ENCODE assay signal across 9 mouse cellular contexts in the genomic region with DNA sequence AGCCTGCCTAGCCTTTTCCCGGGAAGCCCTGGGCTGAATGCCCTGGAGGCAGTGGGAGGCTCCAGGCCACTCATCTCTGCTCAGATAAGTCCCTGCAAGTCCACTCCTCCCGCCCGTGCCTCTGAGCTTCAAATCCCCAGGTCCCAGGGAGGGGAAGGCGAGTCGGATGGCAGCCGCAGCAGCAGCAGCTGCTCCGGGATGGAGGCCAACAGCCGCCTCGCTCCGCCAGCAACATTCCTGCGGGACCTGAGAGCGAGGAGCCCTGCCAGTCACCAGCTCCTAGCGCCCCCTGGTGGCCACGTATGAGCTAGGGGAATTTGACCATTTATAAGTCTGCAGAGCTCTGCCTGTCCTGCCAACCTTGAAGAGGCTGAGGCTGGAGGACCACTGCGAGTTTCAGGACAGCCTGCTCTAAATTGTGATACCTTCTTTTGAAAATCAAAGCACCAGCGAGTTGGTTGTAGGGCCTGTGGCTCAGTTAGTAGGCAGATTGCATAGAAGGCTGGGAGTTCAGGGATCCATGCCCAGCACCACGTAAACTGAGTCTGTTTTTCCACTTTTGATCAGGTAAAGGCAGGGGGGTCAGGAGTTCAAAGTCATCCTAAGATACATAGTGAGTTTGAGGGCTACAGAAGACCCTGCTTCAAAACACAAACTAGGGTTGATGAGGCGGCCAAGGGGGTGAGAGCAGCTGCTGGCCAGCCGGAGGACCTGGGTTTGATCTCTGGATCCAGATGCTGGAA. TPM values are rescaled to one million over a fixed set of nuclear protein-coding genes. Genes with fewer than 3 reads are reported as not detected.
DNase-seq lines count a peak whose midpoint lies in the region; ATAC-seq and TF ChIP-seq lines count a peak whose summit lies in the region.
"Had no signal": no experiment of that assay in that cellular context is flagged by ENCODE, and none has a peak within 500 bp of the region (broad histone marks: within the 10 kb centered on the region; RNA-seq: fewer than 3 reads in every experiment).

No protein-coding gene starts in this region.

- TF ChIP-seq EP300 in stomach, postnatal 0 days (optimal IDR thresholded peaks at IDR 0.05), result no peak

- H3K4me3 ChIP-seq in heart, embryonic 13.5 days, result no peak overlapping the region
- no peak overlapping the region for H3K4me3 ChIP-seq in liver, embryonic 13.5 days (replicated peaks)
- no peak overlapping the region for H3K4me3 ChIP-seq in neural tube, embryonic 12.5 days
- no peak overlapping the region for H3K4me3 ChIP-seq in stomach, postnatal 0 days (ENCODE audit: low read depth, low read length)

- H3K4me1 ChIP-seq in heart, embryonic 13.5 days, result peaks cover 7% of the 10 kb centered on the region
- no peaks in the 10 kb centered on the region for H3K4me1 ChIP-seq in liver, embryonic 13.5 days (replicated peaks)
- peaks cover 6% of the 10 kb centered on the region; the same call in 1 of the 2 replicates for H3K4me1 ChIP-seq in neural tube, embryonic 12.5 days
- peaks cover 3% of the 10 kb centered on the region; the same call in 1 of the 2 replicates for H3K4me1 ChIP-seq in stomach, postnatal 0 days (replicated peaks; ENCODE audit: control insufficient read depth, insufficient read depth)

- DNase-seq in CD8-positive naive resting alpha-beta T cell, adult 2 months (ENCODE audit: low read depth in 2 of 2, low spot score in 2 of 2), result peak; percentile 50 to 65
- DNase-seq in c-Kit-negative CD71-positive TER-119-positive erythroid progenitor cells, embryonic 14.5 days (ENCODE audit: low read depth, low spot score), result peak; percentile 51
- DNase-seq in fibroblast of lung, adult 2 months (ENCODE audit: low read depth), result peak; percentile 97
- peak; percentile 98 for DNase-seq in kidney, postnatal 10 days
- peak; percentile 50 for DNase-seq in liver, embryonic 13.5 days
- peak; percentile 93 for DNase-seq in stomach, postnatal 0 days (ENCODE audit: low spot score)

- peaks cover 43% of the 10 kb centered on the region for H3K27me3 ChIP-seq in heart, embryonic 13.5 days (replicated peaks)
- H3K27me3 ChIP-seq in liver, embryonic 13.5 days, result peaks cover 20% of the 10 kb centered on the region; the same call in 1 of the 2 replicates
- no peaks in the 10 kb centered on the region; the same call in 1 of the 2 replicates for H3K27me3 ChIP-seq in neural tube, embryonic 12.5 days (replicated peaks)
- no peaks in the 10 kb centered on the region for H3K27me3 ChIP-seq in stomach, postnatal 0 days (ENCODE audit: control insufficient read depth, insufficient read depth, low read length)

- TF ChIP-seq CTCF in stomach, postnatal 0 days (IDR thresholded peaks at IDR 0.05; ENCODE audit: low read depth), result peak; percentile 99

- ATAC-seq in heart, embryonic 13.5 days (ENCODE audit: extremely low read depth, insufficient number of reproducible peaks, low FRiP score, low TSS enrichment), result no peak; the same call in none of the 2 replicates
- ATAC-seq in liver, embryonic 13.5 days (ENCODE audit: low read depth), result peak; percentile 47; the same call in 1 of the 2 replicates
- peak; percentile 90 for ATAC-seq in neural tube, embryonic 12.5 days (ENCODE audit: low FRiP score, low read depth)
- peak; percentile 90 for ATAC-seq in stomach, postnatal 0 days (ENCODE audit: low FRiP score, low TSS enrichment)

- H3K4me2 ChIP-seq in heart, embryonic 13.5 days, result 0 out of 2 replicates have a peak overlapping the region, but pooled peaks have one; percentile 18
- no peak overlapping the region for H3K4me2 ChIP-seq in liver, embryonic 13.5 days
- peak overlapping the region; percentile 45 for H3K4me2 ChIP-seq in neural tube, embryonic 12.5 days (replicated peaks)
- H3K4me2 ChIP-seq in stomach, postnatal 0 days (replicated peaks; ENCODE audit: low read depth), result no peak overlapping the region

- no peaks in the 10 kb centered on the region for H3K36me3 ChIP-seq in heart, embryonic 13.5 days
- no peaks in the 10 kb centered on the region for H3K36me3 ChIP-seq in liver, embryonic 13.5 days
- H3K36me3 ChIP-seq in neural tube, embryonic 12.5 days, result no peaks in the 10 kb centered on the region
- H3K36me3 ChIP-seq in stomach, postnatal 0 days (ENCODE audit: control insufficient read depth, insufficient read depth, low read length), result no peaks in the 10 kb centered on the region

- H3K9me3 ChIP-seq in heart, embryonic 13.5 days, result no peaks in the 10 kb centered on the region
- no peaks in the 10 kb centered on the region for H3K9me3 ChIP-seq in liver, embryonic 13.5 days (replicated peaks)
- no peaks in the 10 kb centered on the region for H3K9me3 ChIP-seq in neural tube, embryonic 12.5 days
- no peaks in the 10 kb centered on the region for H3K9me3 ChIP-seq in stomach, postnatal 0 days (ENCODE audit: control insufficient read depth, low read length)

- no peak overlapping the region for H3K9ac ChIP-seq in heart, embryonic 13.5 days
- no peak overlapping the region for H3K9ac ChIP-seq in liver, embryonic 13.5 days
- peak overlapping the region; percentile 49; the same call in 1 of the 2 replicates for H3K9ac ChIP-seq in neural tube, embryonic 12.5 days
- H3K9ac ChIP-seq in stomach, postnatal 0 days (ENCODE audit: low read length), result no peak overlapping the region

- 13% methylated on average over 19 of the region's 19 CpGs for WGBS in heart, embryonic 13.5 days
- 17% methylated on average over 19 of the region's 19 CpGs for WGBS in liver, embryonic 13.5 days (ENCODE audit: insufficient replicate concordance)
- WGBS in neural tube, embryonic 12.5 days, result 17% methylated on average over 19 of the region's 19 CpGs
- WGBS in stomach, postnatal 0 days, result 14% methylated on average over 19 of the region's 19 CpGs

- no peak overlapping the region for H3K27ac ChIP-seq in heart, embryonic 13.5 days (replicated peaks)
- H3K27ac ChIP-seq in liver, embryonic 13.5 days, result no peak overlapping the region
- H3K27ac ChIP-seq in neural tube, embryonic 12.5 days, result no peak overlapping the region
- H3K27ac ChIP-seq in stomach, postnatal 0 days (replicated peaks), result no peak overlapping the region
- H3K27ac ChIP-seq: macrophage had no signal

RNA-seq across cellular contexts. Expression of gene Rdh8, which starts 12.8 kb away (rescaled TPM):
- polyA plus RNA-seq in heart, embryonic 13.5 days (2015; fragmentation: Nextera tagmentation; extraction: Ambion mirVana), result not detected in 2 replicates
- not detected in 2 replicates for polyA plus RNA-seq in liver, embryonic 13.5 days (2015; fragmentation: Nextera tagmentation; extraction: Ambion mirVana)
- not detected in 2 replicates for polyA plus RNA-seq in neural tube, embryonic 12.5 days (2016; fragmentation: Nextera tagmentation; extraction: Ambion mirVana)
- not detected in 2 replicates for polyA plus RNA-seq in stomach, postnatal 0 days (2015; fragmentation: Nextera tagmentation; extraction: Ambion mirVana)
- polyA plus RNA-seq: macrophage had no signal

RNA-seq across cellular contexts. Expression of gene Col5a3, which starts 16.2 kb away (rescaled TPM):
- 0.04 and 0.15 TPM in 2 replicates for polyA plus RNA-seq in heart, embryonic 13.5 days (2015; fragmentation: Nextera tagmentation; extraction: Ambion mirVana)
- polyA plus RNA-seq in liver, embryonic 13.5 days (2015; fragmentation: Nextera tagmentation; extraction: Ambion mirVana), result 0.01 and 0.06 TPM in 2 replicates
- polyA plus RNA-seq in neural tube, embryonic 12.5 days (2016; fragmentation: Nextera tagmentation; extraction: Ambion mirVana), result 0.47 and 0.75 TPM in 2 replicates
- polyA plus RNA-seq in stomach, postnatal 0 days (2015; fragmentation: Nextera tagmentation; extraction: Ambion mirVana), result 2.4 and 2.6 TPM in 2 replicates
- polyA plus RNA-seq: macrophage had no signal

RNA-seq across cellular contexts. Expression of gene A230050P20Rik, which starts 37.4 kb away (rescaled TPM):
- polyA plus RNA-seq in heart, embryonic 13.5 days (2015; fragmentation: Nextera tagmentation; extraction: Ambion mirVana), result 6.5 and 6.9 TPM in 2 replicates
- 4.2 and 4.8 TPM in 2 replicates for polyA plus RNA-seq in liver, embryonic 13.5 days (2015; fragmentation: Nextera tagmentation; extraction: Ambion mirVana)
- 1.4 and 1.6 TPM in 2 replicates for polyA plus RNA-seq in neural tube, embryonic 12.5 days (2016; fragmentation: Nextera tagmentation; extraction: Ambion mirVana)
- 6.9 TPM in 2 replicates for polyA plus RNA-seq in stomach, postnatal 0 days (2015; fragmentation: Nextera tagmentation; extraction: Ambion mirVana)

RNA-seq across cellular contexts. Expression of gene Angptl6, which starts 48.5 kb away (rescaled TPM):
- 2.5 and 3.1 TPM in 2 replicates for polyA plus RNA-seq in heart, embryonic 13.5 days (2015; fragmentation: Nextera tagmentation; extraction: Ambion mirVana)
- 9.4 and 10.1 TPM in 2 replicates for polyA plus RNA-seq in liver, embryonic 13.5 days (2015; fragmentation: Nextera tagmentation; extraction: Ambion mirVana)
- polyA plus RNA-seq in neural tube, embryonic 12.5 days (2016; fragmentation: Nextera tagmentation; extraction: Ambion mirVana), result 5.8 and 6.7 TPM in 2 replicates
- 7.7 and 7.9 TPM in 2 replicates for polyA plus RNA-seq in stomach, postnatal 0 days (2015; fragmentation: Nextera tagmentation; extraction: Ambion mirVana)

RNA-seq across cellular contexts. Expression of gene Ppan, which starts 56.9 kb away (rescaled TPM):
- 40.6 and 41.9 TPM in 2 replicates for polyA plus RNA-seq in heart, embryonic 13.5 days (2015; fragmentation: Nextera tagmentation; extraction: Ambion mirVana)
- polyA plus RNA-seq in liver, embryonic 13.5 days (2015; fragmentation: Nextera tagmentation; extraction: Ambion mirVana), result 89.6 and 90.5 TPM in 2 replicates
- polyA plus RNA-seq in neural tube, embryonic 12.5 days (2016; fragmentation: Nextera tagmentation; extraction: Ambion mirVana), result 54.1 and 58.6 TPM in 2 replicates
- 32.4 and 37.3 TPM in 2 replicates for polyA plus RNA-seq in stomach, postnatal 0 days (2015; fragmentation: Nextera tagmentation; extraction: Ambion mirVana)

Comparison
In these comparisons a context has a peak if more than half of its experiments do, and no peak if none do; other contexts are left out.
1. H3K4me2 ChIP-seq: peak in heart, embryonic 13.5 days (single experiment) and neural tube, embryonic 12.5 days (single experiment); none in liver, embryonic 13.5 days (single experiment) and stomach, postnatal 0 days (single experiment).
2. Peak in every context shown above with its lines, with median percentiles within 50 percentile points of each other: DNase-seq.